Comparison of ENCODE assay signal across 8 mouse cellular contexts in the genomic region with DNA sequence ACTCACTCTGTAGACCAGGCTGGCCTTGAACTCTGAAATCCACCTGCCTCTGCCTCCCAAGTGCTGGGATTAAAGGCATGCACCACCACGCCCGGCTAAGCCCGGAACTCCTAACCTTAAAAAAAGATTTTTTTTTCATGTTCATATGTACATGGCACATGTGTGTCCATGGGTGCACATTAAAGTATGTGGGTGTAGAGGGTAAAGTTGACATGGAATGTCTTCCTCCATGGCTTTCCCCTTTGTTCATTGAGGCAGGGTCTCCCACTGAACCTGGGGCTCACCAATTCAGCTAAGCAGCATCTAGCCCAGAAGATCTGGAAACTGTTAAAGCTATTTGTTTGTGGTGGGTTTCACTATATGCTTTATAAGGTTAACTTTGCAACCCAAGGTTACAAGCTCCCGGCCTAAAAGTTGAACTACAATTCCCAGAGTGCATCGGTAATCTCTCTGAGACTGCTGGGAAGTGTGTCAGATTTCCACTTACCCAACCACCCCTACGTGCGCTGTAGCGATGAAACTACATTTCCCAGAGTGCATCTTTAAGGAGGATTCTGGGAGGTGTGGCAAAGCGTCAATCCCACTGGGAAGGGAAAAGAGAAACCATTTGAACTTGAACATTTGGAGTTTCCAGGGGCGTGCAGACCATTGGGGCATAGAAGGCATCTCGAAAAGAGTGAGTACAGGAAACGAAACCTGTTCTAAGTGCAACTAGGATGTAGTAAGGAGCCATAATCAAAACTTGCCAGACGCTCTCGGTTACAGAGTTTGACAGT. TPM values are rescaled to one million over a fixed set of nuclear protein-coding genes. Genes with fewer than 3 reads are reported as not detected.
DNase-seq lines count a peak whose midpoint lies in the region; ATAC-seq and TF ChIP-seq lines count a peak whose summit lies in the region.

A gene (plus strand): TSS at position 581 of the 776 bp plus-strand sequence.

- H3K9ac ChIP-seq in forebrain, embryonic 16.5 days (replicated peaks; ENCODE audit: low read depth, low read length), result peak within 1 kb of the TSS; percentile 55
- H3K9ac ChIP-seq in lung, embryonic 14.5 days, result peak within 1 kb of the TSS; percentile 52

- DNase-seq in G1E (ENCODE audit: low spot score), result peak; percentile 57
- peak; percentile 80 to 93 for DNase-seq in cerebellum, adult 18-20 months
- DNase-seq in heart, postnatal 36 days, result peak; percentile 75 to 78
- DNase-seq in layer of hippocampus, adult 2 months (ENCODE audit: low spot score in 2 of 2), result peak; percentile 84 to 95
- DNase-seq in lung, embryonic 14.5 days, result peak; percentile 97
- peak; percentile 78 for DNase-seq in thymus, adult 2 months

- H3K27me3 ChIP-seq in G1E (ENCODE audit: insufficient read depth, low read length), result peaks cover 10% of the 10 kb centered on the region
- H3K27me3 ChIP-seq in forebrain, embryonic 16.5 days (replicated peaks; ENCODE audit: control insufficient read depth, insufficient read depth, low read length), result no peaks in the 10 kb centered on the region
- no peaks in the 10 kb centered on the region for H3K27me3 ChIP-seq in lung, embryonic 14.5 days (ENCODE audit: insufficient read depth, low read length)
- no peaks in the 10 kb centered on the region for H3K27me3 ChIP-seq in thymus, adult 2 months (ENCODE audit: control insufficient read depth, insufficient read depth, low read length)

- peak within 1 kb of the TSS; percentile 71 for H3K4me2 ChIP-seq in forebrain, embryonic 16.5 days (ENCODE audit: low read length)
- H3K4me2 ChIP-seq in lung, embryonic 14.5 days, result peak within 1 kb of the TSS; percentile 73

- H3K36me3 ChIP-seq in G1E (replicated peaks), result peaks cover 9% of the 10 kb centered on the region
- H3K36me3 ChIP-seq in forebrain, embryonic 16.5 days (ENCODE audit: control insufficient read depth, insufficient read depth), result no peaks in the 10 kb centered on the region
- H3K36me3 ChIP-seq in lung, embryonic 14.5 days (ENCODE audit: insufficient read depth), result no peaks in the 10 kb centered on the region
- no peaks in the 10 kb centered on the region for H3K36me3 ChIP-seq in thymus, adult 2 months (ENCODE audit: control insufficient read depth, insufficient read depth, low read length)

- H3K4me1 ChIP-seq in G1E (ENCODE audit: insufficient read depth, low read depth, low read length), result peaks cover 18% of the 10 kb centered on the region
- peaks cover 5% of the 10 kb centered on the region for H3K4me1 ChIP-seq in forebrain, embryonic 16.5 days (replicated peaks; ENCODE audit: control insufficient read depth, insufficient read depth, low read length)
- no peaks in the 10 kb centered on the region for H3K4me1 ChIP-seq in lung, embryonic 14.5 days (ENCODE audit: insufficient read depth)
- peaks cover 6% of the 10 kb centered on the region; the same call in 1 of the 2 replicates for H3K4me1 ChIP-seq in olfactory bulb, adult 2 months (ENCODE audit: control insufficient read depth, insufficient read depth, low read length)
- H3K4me1 ChIP-seq in thymus, adult 2 months (replicated peaks; ENCODE audit: control insufficient read depth, insufficient read depth, low read length), result peaks cover 2% of the 10 kb centered on the region

- intact Hi-C loops in heart, postnatal 36 days (cut with DNase I), result no loop called here

- H3K27ac ChIP-seq in forebrain, embryonic 16.5 days (ENCODE audit: low read length), result no peak within 1 kb of the TSS
- H3K27ac ChIP-seq in layer of hippocampus, adult 2 months, result peak within 1 kb of the TSS; percentile 60
- H3K27ac ChIP-seq in lung, embryonic 14.5 days (ENCODE audit: low read depth), result no peak within 1 kb of the TSS
- no peak within 1 kb of the TSS for H3K27ac ChIP-seq in olfactory bulb, adult 2 months (ENCODE audit: insufficient read depth, low read depth, low read length)
- H3K27ac ChIP-seq in thymus, adult 2 months (ENCODE audit: control insufficient read depth, insufficient read depth, low read length), result no peak within 1 kb of the TSS

- TF ChIP-seq CTCF in G1E (IDR thresholded peaks at IDR 0.05; ENCODE audit: low read depth, low read length), result no peak
- no peak for TF ChIP-seq CTCF in layer of hippocampus, adult 2 months (conservative IDR thresholded peaks at IDR 0.05)
- no peak for TF ChIP-seq CTCF in lung, embryonic 14.5 days (IDR thresholded peaks at IDR 0.05; ENCODE audit: low read depth)
- no peak for TF ChIP-seq CTCF in olfactory bulb, adult 2 months (IDR thresholded peaks at IDR 0.05; ENCODE audit: insufficient read depth, low read depth, low read length)
- no peak for TF ChIP-seq CTCF in thymus, adult 2 months (IDR thresholded peaks at IDR 0.05; ENCODE audit: borderline replicate concordance, control insufficient read depth, extremely low read depth, insufficient read depth, low read length, poor library complexity)

- WGBS in forebrain, embryonic 16.5 days, result 24% methylated on average over 14 of the region's 14 CpGs
- 21% methylated on average over 14 of the region's 14 CpGs for WGBS in lung, embryonic 14.5 days
- 22% methylated on average over 14 of the region's 14 CpGs for WGBS in olfactory bulb, adult 2 months
- WGBS in thymus, adult 2 months, result 22% methylated on average over 14 of the region's 14 CpGs

- peak within 1 kb of the TSS; percentile 71 for H3K4me3 ChIP-seq in G1E (ENCODE audit: low read depth, low read length)
- H3K4me3 ChIP-seq in forebrain, embryonic 16.5 days (replicated peaks; ENCODE audit: low read length), result peak within 1 kb of the TSS; percentile 68
- H3K4me3 ChIP-seq in layer of hippocampus, adult 2 months, result peak within 1 kb of the TSS; percentile 54
- peak within 1 kb of the TSS; percentile 49 for H3K4me3 ChIP-seq in lung, embryonic 14.5 days (ENCODE audit: low read depth, low read length)
- H3K4me3 ChIP-seq in olfactory bulb, adult 2 months (ENCODE audit: insufficient read depth, low read depth, low read length), result peak within 1 kb of the TSS; percentile 50
- H3K4me3 ChIP-seq in thymus, adult 2 months (ENCODE audit: control insufficient read depth, insufficient read depth, low read length), result peak within 1 kb of the TSS; percentile 64

- no peaks in the 10 kb centered on the region for H3K9me3 ChIP-seq in G1E (replicated peaks)
- no peaks in the 10 kb centered on the region for H3K9me3 ChIP-seq in forebrain, embryonic 16.5 days (ENCODE audit: control insufficient read depth, low read length)
- H3K9me3 ChIP-seq in lung, embryonic 14.5 days (ENCODE audit: low read depth, low read length), result no peaks in the 10 kb centered on the region

- no peak for TF ChIP-seq POLR2A in olfactory bulb, adult 2 months (IDR thresholded peaks at IDR 0.05; ENCODE audit: insufficient read depth, low read depth, low read length)
- TF ChIP-seq POLR2A in thymus, adult 2 months (IDR thresholded peaks at IDR 0.05; ENCODE audit: control insufficient read depth, extremely low read depth, insufficient read depth, low read length, poor library complexity), result no peak

- peak; percentile 96 for ATAC-seq in G1E (ENCODE audit: extremely low read depth, insufficient number of reproducible peaks, low FRiP score, poor library complexity, severe bottlenecking)
- peak; percentile 99 for ATAC-seq in forebrain, embryonic 16.5 days
- ATAC-seq in lung, embryonic 14.5 days (ENCODE audit: insufficient read depth), result peak; percentile 98

RNA-seq across cellular contexts. Expression of the gene that starts here (rescaled TPM):
- 18.5 and 26.8 TPM in 2 replicates for total RNA-seq in G1E (2014; fragmentation: Nextera tagmentation)
- total RNA-seq in G1E (2017), result 7.4 TPM in 2 replicates
- polyA plus RNA-seq in G1E (2012), result 1.4 and 1.6 TPM in 2 replicates
- 13.4 and 18.8 TPM in 2 replicates for polyA plus RNA-seq in forebrain, embryonic 16.5 days (2015; fragmentation: Nextera tagmentation; extraction: Ambion mirVana)
- total RNA-seq in heart, postnatal 36 days (2021), result 10 to 100 TPM; 28.3 to 35.8 TPM
- total RNA-seq in layer of hippocampus, adult 2 months (2021), result 10 to 100 TPM; 22.6 to 27.6 TPM
- polyA plus RNA-seq in lung, embryonic 14.5 days (2014; fragmentation: Nextera tagmentation; extraction: Ambion mirVana), result 14.7 and 15.0 TPM in 2 replicates
- polyA plus RNA-seq in olfactory bulb, adult 2 months (2012; ENCODE audit: insufficient read depth, insufficient read length, low replicate concordance, missing spikeins), result not detected in 2 replicates
- polyA plus RNA-seq in thymus, adult 2 months (2012; rRNA removed), result 14.8 and 20.7 TPM in 2 replicates
